22 mouse cellular contexts compared by ENCODE assay signal in the genomic region with DNA sequence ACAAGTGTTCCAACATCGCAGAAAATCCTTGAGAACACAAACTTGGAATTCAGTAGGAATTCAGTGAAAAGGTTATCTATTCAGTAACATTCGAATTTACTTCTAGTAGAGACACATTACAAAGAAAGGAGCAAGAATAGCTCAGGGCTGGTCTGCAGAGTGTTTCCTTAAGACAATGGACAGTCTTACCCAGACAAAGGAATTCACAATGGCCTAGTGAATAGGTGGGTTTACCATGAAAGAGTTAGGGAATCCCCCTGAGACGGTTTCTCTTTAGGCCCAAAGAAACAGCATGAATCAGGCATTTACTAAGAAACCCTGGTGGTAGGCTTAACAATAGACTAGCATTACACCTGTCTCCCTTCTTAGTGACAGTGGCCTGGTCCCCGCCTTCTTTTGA.
"Had no signal": no experiment of that assay in that cellular context is flagged by ENCODE, and none has a peak within 500 bp of the region (broad histone marks: within the 10 kb centered on the region; RNA-seq: fewer than 3 reads in every experiment).

No protein-coding gene starts in this region.

- H3K27ac ChIP-seq: heart, embryonic 10.5 days; hindbrain, embryonic 10.5 days; hindbrain, embryonic 12.5 days; hindbrain, embryonic 14.5 days; intestine, embryonic 15.5 days; layer of hippocampus, adult 2 months; left cerebral cortex, adult 2 months; limb, embryonic 10.5 days; limb, embryonic 12.5 days; liver, embryonic 13.5 days had no signal

- DNase-seq: gastrocnemius, postnatal 14 days; gastrocnemius, postnatal 36 days; heart, adult 18-20 months; heart, postnatal 10 days; heart, postnatal 4 days; kidney, adult 18-20 months; kidney, adult 8-10 months; kidney, postnatal 10 days; kidney, postnatal 25 days; kidney, postnatal 4 days; liver; liver, embryonic 13.5 days had no signal

- H3K9me3 ChIP-seq: intestine, embryonic 15.5 days; limb, embryonic 10.5 days had no signal

- H3K36me3 ChIP-seq: heart, embryonic 10.5 days; heart, embryonic 12.5 days; hindbrain, embryonic 10.5 days; hindbrain, embryonic 12.5 days; intestine, embryonic 15.5 days; liver, embryonic 13.5 days had no signal

- H3K4me3 ChIP-seq: heart, embryonic 10.5 days; heart, embryonic 12.5 days; hindbrain, embryonic 10.5 days; hindbrain, embryonic 12.5 days; intestine, embryonic 15.5 days; layer of hippocampus, adult 2 months; left cerebral cortex, adult 2 months; limb, embryonic 10.5 days; limb, embryonic 12.5 days; liver, embryonic 13.5 days had no signal

- H3K4me1 ChIP-seq: heart, embryonic 10.5 days; heart, embryonic 12.5 days; hindbrain, embryonic 10.5 days; hindbrain, embryonic 12.5 days; intestine, embryonic 15.5 days; limb, embryonic 10.5 days; limb, embryonic 12.5 days; liver, embryonic 13.5 days had no signal

- H3K9ac ChIP-seq: heart, embryonic 12.5 days; hindbrain, embryonic 12.5 days; hindbrain, embryonic 14.5 days; intestine, embryonic 15.5 days; limb, embryonic 12.5 days; liver, embryonic 13.5 days had no signal
